Mouse (Mus musculus) liver, adult 2 months (tissue): ENCODE results near the gene Pdp2. TPM values are rescaled to one million over a fixed set of nuclear protein-coding genes. Genes with fewer than 3 reads are reported as not detected.
"Not testable (repeated sequence)": the region's sequence is repeated elsewhere in the genome, so short reads cannot be mapped to it uniquely, and the experiment has no call there.

ENCODE experiments used
- DNase-seq: peaks from one replicate; pipeline ENCODE4 v3.0.0-alpha.2; 2011; ENCODE audit warnings: low read depth, low spot score; ENCODE audit errors: extremely low read depth
- H3K27ac ChIP-seq: fragments of 200-500 bp; replicated peaks from 2 replicates; pipeline ENCODE4 v1.5.1; 2012; ENCODE audit warnings: low read depth, mild to moderate bottlenecking, control low read depth, inconsistent platforms, low read length; ENCODE audit not compliant: insufficient read depth
- H3K27me3 ChIP-seq: fragments of 200-500 bp; 2 replicates; pipeline ENCODE4 v1.6.1; 2012; ENCODE audit warnings: mild to moderate bottlenecking, moderate library complexity, low read length, inconsistent platforms; ENCODE audit not compliant: control insufficient read depth, insufficient read depth
- H3K36me3 ChIP-seq: fragments of 200-500 bp; 2 replicates; pipeline ENCODE4 v1.6.1; 2012; ENCODE audit warnings: low read length, inconsistent platforms; ENCODE audit not compliant: control insufficient read depth, insufficient read depth
- H3K4me1 ChIP-seq: fragments of 200-500 bp; 2 replicates; pipeline ENCODE4 v1.6.1; 2011; ENCODE audit warnings: low read length; ENCODE audit not compliant: control insufficient read depth, insufficient read depth
- H3K4me3 ChIP-seq: fragments of 200-500 bp; 2 replicates; pipeline ENCODE4 v1.5.1; 2011; ENCODE audit warnings: low read depth, mild to moderate bottlenecking, control low read depth, low read length, moderate library complexity; ENCODE audit not compliant: insufficient read depth
- H3K79me2 ChIP-seq: fragments of 200-500 bp; 2 replicates; pipeline ENCODE4 v1.6.1; 2012; ENCODE audit warnings: inconsistent platforms, mild to moderate bottlenecking, low read length, moderate library complexity; ENCODE audit not compliant: control insufficient read depth, insufficient read depth
- H3K9ac ChIP-seq: fragments of 200-500 bp; 2 replicates; pipeline ENCODE4 v1.6.1; 2012; ENCODE audit warnings: low read depth, mild to moderate bottlenecking, control low read depth, inconsistent platforms, low read length
- CTCF ChIP-seq: fragments of 200-500 bp; IDR thresholded peaks from 2 replicates; pipeline ENCODE4 v1.5.1; 2011; ENCODE audit warnings: low read depth, low read length, control low read depth
- POLR2A ChIP-seq: fragments of 200-500 bp; IDR thresholded peaks from 2 replicates; pipeline ENCODE4 v1.6.1; 2011; ENCODE audit warnings: low read length, control low read depth; ENCODE audit not compliant: insufficient read depth; ENCODE audit errors: extremely low read depth
- WGBS: fragments of 180-500 bp; shearing (Covaris S2); methylation state at CpG from one replicate; pipeline ENCODE4 v1.1.7; 2018; 5-methylcytosine and 5-hydroxymethylcytosine counted together
- polyA plus RNA-seq: library from polyadenylated mRNA; depleted of rRNA; stranded (reverse); fragments of >200 nt; gene quantifications from 2 replicates; pipeline ENCODE4 v1.2.3, GENCODE M21; 2012; rRNA removed
- total RNA-seq: library from RNA; depleted of rRNA; stranded (reverse); fragments of >200 nt; gene quantifications from 2 replicates; pipeline ENCODE4 v1.2.3, GENCODE M21; 2014; rRNA removed

Gene Pdp2
- total and polyA plus RNA-seq, 2 experiments: 9.6 to 20.0 TPM

- H3K27me3 ChIP-seq: no peaks in the 10 kb centered on the region
- no peaks in the 10 kb centered on the region; the same call in 1 of the 2 replicates for H3K36me3 ChIP-seq
- H3K79me2 ChIP-seq: no peaks in the 10 kb centered on the region
- WGBS: 69% methylated on average over 7 of the region's 7 CpGs
- no peak overlapping the region for H3K27ac ChIP-seq
- no peak overlapping the region for H3K9ac ChIP-seq
- no peak overlapping the region for H3K4me3 ChIP-seq
- no peak for DNase-seq
- TF ChIP-seq POLR2A (no peak), CTCF (no peak)
- peaks cover 10% of the 10 kb centered on the region for H3K4me1 ChIP-seq
These were observed 49.0 kb downstream of the Pdp2 start for GRCm38 (mm10) chr8:104640241-104640640.

GRCm38 (mm10) chr8:104640831-104641370 is 49.6 kb downstream of the Pdp2 start:
- Histone ChIP-seq H3K4me3 (peak overlapping the region; percentile 87), H3K36me3 (no peaks in the 10 kb centered on the region; the same call in 1 of the 2 replicates), H3K27ac (peak overlapping the region; percentile 43), H3K9ac (peak overlapping the region; percentile 85), H3K79me2 (no peaks in the 10 kb centered on the region), H3K4me1 (peaks cover 10% of the 10 kb centered on the region), H3K27me3 (no peaks in the 10 kb centered on the region)
- 1% methylated on average over 25 of the region's 25 CpGs for WGBS
- peak; percentile 50 for DNase-seq
- no peak for TF ChIP-seq CTCF
- TF ChIP-seq POLR2A: no peak

GRCm38 (mm10) chr8:104641426-104642323 is 50.4 kb downstream of the Pdp2 start, which contains the start of gene Ciao2b:
TSS of gene Ciao2b (minus strand) at chr8:104641965.
- Histone ChIP-seq H3K27ac (peak within 1 kb of the TSS; percentile 81), H3K4me3 (peak within 1 kb of the TSS; percentile 87), H3K9ac (peak within 1 kb of the TSS; percentile 85), H3K79me2 (no peaks in the 10 kb centered on the region), H3K36me3 (no peaks in the 10 kb centered on the region; the same call in 1 of the 2 replicates), H3K4me1 (peaks cover 10% of the 10 kb centered on the region), H3K27me3 (no peaks in the 10 kb centered on the region)
- under 1% methylated on average over 66 of the region's 66 CpGs for WGBS
- peak; percentile 78 for DNase-seq
- TF ChIP-seq CTCF (no peak), POLR2A (peak; percentile 44; the same call in 1 of the 2 replicates)

- H3K27ac ChIP-seq: peak overlapping the region; percentile 81
These were observed 51.0 kb downstream of the Pdp2 start for GRCm38 (mm10) chr8:104642324-104642654.

GRCm38 (mm10) chr8:104644187-104644586 is 52.9 kb downstream of the Pdp2 start:
- not testable (repeated sequence) for DNase-seq, H3K27ac ChIP-seq, H3K9ac ChIP-seq, H3K4me3 ChIP-seq, H3K27me3 ChIP-seq, H3K36me3 ChIP-seq, H3K79me2 ChIP-seq
- H3K4me1 ChIP-seq: peaks cover 10% of the 10 kb centered on the region
- 70% methylated on average over 3 of the region's 3 CpGs for WGBS

More at GRCm38 (mm10) chr8:104642324-104642654, 51.0 kb downstream of the Pdp2 start:
- H3K36me3 ChIP-seq: no peaks in the 10 kb centered on the region; the same call in 1 of the 2 replicates
- peak overlapping the region; percentile 87 for H3K4me3 ChIP-seq
- WGBS: 77% methylated on average over 6 of the region's 6 CpGs
- TF ChIP-seq POLR2A (no peak), CTCF (no peak)
- no peak for DNase-seq
- peaks cover 10% of the 10 kb centered on the region for H3K4me1 ChIP-seq
- H3K79me2 ChIP-seq: no peaks in the 10 kb centered on the region
- peak overlapping the region; percentile 82 for H3K9ac ChIP-seq
- H3K27me3 ChIP-seq: no peaks in the 10 kb centered on the region

Other genes with a start within 250 kb of the Pdp2 start
- gene Cmtm4, start 195.6 kb upstream of the Pdp2 start, total RNA-seq: 9.8 and 15.2 TPM in 2 replicates
- gene Cmtm4, start 195.6 kb upstream of the Pdp2 start, polyA plus RNA-seq: 10.0 and 12.7 TPM in 2 replicates
- 13.8 and 15.4 TPM in 2 replicates for gene Dync1li2, start 148.4 kb upstream of the Pdp2 start, total RNA-seq
- gene Dync1li2, start 148.4 kb upstream of the Pdp2 start, polyA plus RNA-seq: 5.7 and 6.3 TPM in 2 replicates
- not detected in 2 replicates for gene Terb1, start 81.5 kb upstream of the Pdp2 start, total RNA-seq
- not detected in 2 replicates for gene Terb1, start 81.5 kb upstream of the Pdp2 start, polyA plus RNA-seq
- 23.9 and 30.1 TPM in 2 replicates for gene Nae1, start 56.8 kb upstream of the Pdp2 start, total RNA-seq
- gene Nae1, start 56.8 kb upstream of the Pdp2 start, polyA plus RNA-seq: 4.5 and 7.3 TPM in 2 replicates
- 1.0 and 1.2 TPM in 2 replicates for gene Car7, start 56.8 kb upstream of the Pdp2 start, total RNA-seq
- 1.8 and 2.6 TPM in 2 replicates for gene Car7, start 56.8 kb upstream of the Pdp2 start, polyA plus RNA-seq
- 0.07 TPM in 1 of 2 replicates, not detected in the other for gene Cdh16, start 32.9 kb downstream of the Pdp2 start, total RNA-seq
- gene Cdh16, start 32.9 kb downstream of the Pdp2 start, polyA plus RNA-seq: not detected in 2 replicates
- gene Rrad, start 39.9 kb downstream of the Pdp2 start, total RNA-seq: 0.34 and 0.46 TPM in 2 replicates
- gene Rrad, start 39.9 kb downstream of the Pdp2 start, polyA plus RNA-seq: 0.23 and 0.50 TPM in 2 replicates
- 18.7 and 18.9 TPM in 2 replicates for gene Ciao2b, start 50.5 kb downstream of the Pdp2 start, total RNA-seq
- gene Ciao2b, start 50.5 kb downstream of the Pdp2 start, polyA plus RNA-seq: 20.4 and 24.2 TPM in 2 replicates
- 551 and 915 TPM in 2 replicates for gene Ces2a, start 142.6 kb downstream of the Pdp2 start, total RNA-seq
- gene Ces2a, start 142.6 kb downstream of the Pdp2 start, polyA plus RNA-seq: 242 and 580 TPM in 2 replicates
- 0.07 and 0.46 TPM in 2 replicates for gene Ces2b, start 240.1 kb downstream of the Pdp2 start, total RNA-seq
- 0.05 and 0.29 TPM in 2 replicates for gene Ces2b, start 240.1 kb downstream of the Pdp2 start, polyA plus RNA-seq